8 mouse cellular contexts compared by ENCODE assay signal in genomic region chr7:13278957-13279356, GRCm38 (mm10). TPM values are rescaled to one million over a fixed set of nuclear protein-coding genes. Genes with fewer than 3 reads are reported as not detected.
DNase-seq lines count a peak whose midpoint lies in the region; ATAC-seq and TF ChIP-seq lines count a peak whose summit lies in the region.
"Not testable (repeated sequence)": the region's sequence is repeated elsewhere in the genome, so short reads cannot be mapped to it uniquely, and the experiment has no call there.

No protein-coding gene starts in this region.

- H3K9me3 ChIP-seq in embryonic facial prominence, embryonic 13.5 days; hindbrain, embryonic 16.5 days (ENCODE audit: control insufficient read depth, low read length); limb, embryonic 10.5 days (replicated peaks); lung, embryonic 16.5 days (ENCODE audit: control insufficient read depth, low read length): not testable (repeated sequence)

- peak overlapping the region; percentile 83 for H3K9ac ChIP-seq in embryonic facial prominence, embryonic 13.5 days
- not testable (repeated sequence) for H3K9ac ChIP-seq in hindbrain, embryonic 16.5 days (ENCODE audit: low read depth, low read length)
- H3K9ac ChIP-seq in lung, embryonic 16.5 days (ENCODE audit: low read length): peak overlapping the region; percentile 91

- peak; percentile 33 for ATAC-seq in embryonic facial prominence, embryonic 13.5 days (ENCODE audit: insufficient number of reproducible peaks, insufficient read depth, low FRiP score, low TSS enrichment, low read depth)
- peak; percentile 76 for ATAC-seq in hindbrain, embryonic 16.5 days
- peak; percentile 65 for ATAC-seq in lung, embryonic 16.5 days (ENCODE audit: low read depth)

- 2% methylated on average over 15 of the region's 29 CpGs for WGBS in embryonic facial prominence, embryonic 13.5 days
- WGBS in hindbrain, embryonic 16.5 days: 0% methylated on average over 8 of the region's 29 CpGs
- WGBS in limb, embryonic 10.5 days: 0% methylated on average over 17 of the region's 29 CpGs
- 0% methylated on average over 9 of the region's 29 CpGs for WGBS in lung, embryonic 16.5 days
- WGBS in thymus, adult 2 months: 2% methylated on average over 22 of the region's 29 CpGs

- H3K4me3 ChIP-seq in embryonic facial prominence, embryonic 13.5 days: peak overlapping the region; percentile 66
- peak overlapping the region; percentile 84 for H3K4me3 ChIP-seq in hindbrain, embryonic 16.5 days (ENCODE audit: low read length)
- peak overlapping the region; percentile 76 for H3K4me3 ChIP-seq in limb, embryonic 10.5 days
- H3K4me3 ChIP-seq in lung, embryonic 16.5 days (ENCODE audit: low read length): peak overlapping the region; percentile 85
- peak overlapping the region; percentile 97 for H3K4me3 ChIP-seq in thymus, adult 2 months (ENCODE audit: control insufficient read depth, insufficient read depth, low read length)

- not testable (repeated sequence) for TF ChIP-seq POLR2A in thymus, adult 2 months (IDR thresholded peaks at IDR 0.05; ENCODE audit: control insufficient read depth, extremely low read depth, insufficient read depth, low read length, poor library complexity)

- DNase-seq in adrenal gland, adult (ENCODE audit: inconsistent age in 2 of 2, low spot score in 1 of 2): peak; percentile 23 to 63
- DNase-seq in heart, adult 11 months: peak; percentile 92
- DNase-seq in limb, embryonic 10.5 days (ENCODE audit: low spot score); thymus, adult 2 months: not testable (repeated sequence)
- peak; percentile 17 for DNase-seq in neural tube, embryonic 10.5 days (ENCODE audit: extremely low spot score, low spot score)

- peak overlapping the region; percentile 89; the same call in 1 of the 2 replicates for H3K27ac ChIP-seq in embryonic facial prominence, embryonic 13.5 days
- H3K27ac ChIP-seq in hindbrain, embryonic 16.5 days (ENCODE audit: low read depth, low read length); lung, embryonic 16.5 days (ENCODE audit: low read length); thymus, adult 2 months (ENCODE audit: control insufficient read depth, insufficient read depth, low read length): not testable (repeated sequence)
- H3K27ac ChIP-seq in limb, embryonic 10.5 days: peak overlapping the region; percentile 96

- TF ChIP-seq CTCF in thymus, adult 2 months (IDR thresholded peaks at IDR 0.05; ENCODE audit: borderline replicate concordance, control insufficient read depth, extremely low read depth, insufficient read depth, low read length, poor library complexity): not testable (repeated sequence)

- peaks cover 57% of the 10 kb centered on the region for H3K36me3 ChIP-seq in embryonic facial prominence, embryonic 13.5 days
- peaks cover 28% of the 10 kb centered on the region for H3K36me3 ChIP-seq in hindbrain, embryonic 16.5 days (ENCODE audit: control insufficient read depth, insufficient read depth, low read length)
- peaks cover 75% of the 10 kb centered on the region for H3K36me3 ChIP-seq in limb, embryonic 10.5 days
- H3K36me3 ChIP-seq in lung, embryonic 16.5 days (ENCODE audit: control insufficient read depth, insufficient read depth, low read length): peaks cover 32% of the 10 kb centered on the region
- H3K36me3 ChIP-seq in thymus, adult 2 months (ENCODE audit: control insufficient read depth, insufficient read depth, low read length): not testable (repeated sequence)

- not testable (repeated sequence) for H3K4me1 ChIP-seq in embryonic facial prominence, embryonic 13.5 days; hindbrain, embryonic 16.5 days (ENCODE audit: control insufficient read depth, insufficient read depth, low read depth, low read length); limb, embryonic 10.5 days; lung, embryonic 16.5 days (replicated peaks; ENCODE audit: control insufficient read depth, insufficient read depth, low read length); thymus, adult 2 months (replicated peaks; ENCODE audit: control insufficient read depth, insufficient read depth, low read length)

- not testable (repeated sequence) for H3K27me3 ChIP-seq in embryonic facial prominence, embryonic 13.5 days; hindbrain, embryonic 16.5 days (replicated peaks; ENCODE audit: control insufficient read depth, insufficient read depth, low read length); limb, embryonic 10.5 days (ENCODE audit: low read depth, poor library complexity, severe bottlenecking); lung, embryonic 16.5 days (ENCODE audit: control insufficient read depth, insufficient read depth, low read depth, low read length); thymus, adult 2 months (ENCODE audit: control insufficient read depth, insufficient read depth, low read length)

- H3K4me2 ChIP-seq in embryonic facial prominence, embryonic 13.5 days: peak overlapping the region; percentile 80
- peak overlapping the region; percentile 45 for H3K4me2 ChIP-seq in hindbrain, embryonic 16.5 days (ENCODE audit: low read length)
- peak overlapping the region; percentile 31; the same call in 1 of the 2 replicates for H3K4me2 ChIP-seq in lung, embryonic 16.5 days (ENCODE audit: low read depth, low read length)

RNA-seq across cellular contexts. Expression of gene Zswim9, which starts 0.4 kb away (rescaled TPM):
- polyA plus RNA-seq in embryonic facial prominence, embryonic 13.5 days (2015; fragmentation: Nextera tagmentation; extraction: Ambion mirVana): 12.6 and 12.9 TPM in 2 replicates
- polyA plus RNA-seq in hindbrain, embryonic 16.5 days (2015; fragmentation: Nextera tagmentation; extraction: Ambion mirVana): 10.3 and 11.9 TPM in 2 replicates
- polyA plus RNA-seq in limb, embryonic 10.5 days (2016; fragmentation: Nextera tagmentation; extraction: Ambion mirVana): 10.0 and 11.4 TPM in 2 replicates
- polyA plus RNA-seq in lung, embryonic 16.5 days (2015; fragmentation: Nextera tagmentation; extraction: Ambion mirVana): 8.9 and 9.7 TPM in 2 replicates
- polyA plus RNA-seq in thymus, adult 2 months (2012; rRNA removed): 7.4 and 7.8 TPM in 2 replicates

RNA-seq across cellular contexts. Expression of gene Lig1, which starts 1.9 kb away (rescaled TPM):
- polyA plus RNA-seq in embryonic facial prominence, embryonic 13.5 days (2015; fragmentation: Nextera tagmentation; extraction: Ambion mirVana): 121 and 134 TPM in 2 replicates
- polyA plus RNA-seq in hindbrain, embryonic 16.5 days (2015; fragmentation: Nextera tagmentation; extraction: Ambion mirVana): 36.0 and 37.4 TPM in 2 replicates
- polyA plus RNA-seq in limb, embryonic 10.5 days (2016; fragmentation: Nextera tagmentation; extraction: Ambion mirVana): 163 and 169 TPM in 2 replicates
- polyA plus RNA-seq in lung, embryonic 16.5 days (2015; fragmentation: Nextera tagmentation; extraction: Ambion mirVana): 101 and 105 TPM in 2 replicates
- 35.8 and 55.2 TPM in 2 replicates for polyA plus RNA-seq in thymus, adult 2 months (2012; rRNA removed)

RNA-seq across cellular contexts. Expression of gene Pla2g4c, which starts 45.5 kb away (rescaled TPM):
- 1.1 and 1.8 TPM in 2 replicates for polyA plus RNA-seq in embryonic facial prominence, embryonic 13.5 days (2015; fragmentation: Nextera tagmentation; extraction: Ambion mirVana)
- 0.44 and 1.1 TPM in 2 replicates for polyA plus RNA-seq in hindbrain, embryonic 16.5 days (2015; fragmentation: Nextera tagmentation; extraction: Ambion mirVana)
- 1.9 TPM in 2 replicates for polyA plus RNA-seq in limb, embryonic 10.5 days (2016; fragmentation: Nextera tagmentation; extraction: Ambion mirVana)
- 1.3 and 1.5 TPM in 2 replicates for polyA plus RNA-seq in lung, embryonic 16.5 days (2015; fragmentation: Nextera tagmentation; extraction: Ambion mirVana)
- 0.70 and 0.74 TPM in 2 replicates for polyA plus RNA-seq in thymus, adult 2 months (2012; rRNA removed)
